Mouse (Mus musculus): ENCODE measurements around the gene Themis.

Themis gene

DNA sequence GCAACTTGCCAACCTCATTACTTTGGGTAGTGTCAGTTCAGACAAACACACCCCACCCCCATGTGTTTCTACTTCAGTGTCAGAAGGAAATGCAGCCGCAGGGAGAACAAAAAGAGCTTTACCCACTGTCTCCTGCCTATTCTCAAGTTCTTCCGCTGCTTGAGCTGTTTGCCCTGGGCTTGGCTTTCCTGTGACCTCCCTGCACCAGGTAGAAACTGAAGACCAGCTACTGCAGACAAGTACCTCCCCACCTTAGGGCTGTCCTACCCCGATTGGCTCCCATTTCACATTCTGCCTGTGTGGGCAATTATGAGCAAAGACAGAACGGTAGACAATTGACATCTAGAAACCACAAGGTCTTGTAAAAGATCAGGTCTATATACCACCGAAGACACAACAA lies at the start of gene Themis:
Themis (plus strand) TSS at position 100 of the 400 bp plus-strand sequence.
- no peak for DNase-seq (ENCODE audit: low spot score)

DNA sequence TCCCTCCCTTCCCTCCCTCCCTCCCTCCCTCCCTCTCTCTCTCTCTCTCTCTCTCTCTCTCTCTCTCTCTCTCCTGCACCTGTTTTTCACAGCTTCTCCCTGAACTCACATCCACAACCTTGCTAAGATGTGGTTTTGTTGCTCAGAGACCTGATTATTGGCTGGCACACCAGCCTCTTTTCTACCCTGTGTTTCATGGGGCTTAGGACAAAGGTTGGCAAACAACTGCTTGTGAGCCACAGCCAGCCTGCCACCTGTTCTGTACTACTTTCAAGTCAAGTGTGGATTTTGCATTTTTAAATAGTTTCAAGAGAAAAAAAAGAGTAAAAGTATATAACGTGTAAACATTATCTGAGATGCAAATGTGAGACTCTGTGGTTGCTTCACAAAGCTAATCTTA lies 48.7 kb upstream of the Themis start:
- DNase-seq (ENCODE audit: low spot score) = no peak

- DNase-seq (ENCODE audit: low spot score) = no peak
These were observed 32.1 kb upstream of the Themis start for GRCm38 (mm10) chr10:28636096-28636495.

GRCm38 (mm10) chr10:28641887-28642286 lies 26.3 kb upstream of the Themis start:
- no peak for DNase-seq (ENCODE audit: low spot score)

- DNase-seq (ENCODE audit: low spot score) = no peak
These were observed 20.3 kb upstream of the Themis start for GRCm38 (mm10) chr10:28647855-28648254.

GRCm38 (mm10) chr10:28649109-28649899 lies 18.9 kb upstream of the Themis start:
- no peak for DNase-seq (ENCODE audit: low spot score)

DNA sequence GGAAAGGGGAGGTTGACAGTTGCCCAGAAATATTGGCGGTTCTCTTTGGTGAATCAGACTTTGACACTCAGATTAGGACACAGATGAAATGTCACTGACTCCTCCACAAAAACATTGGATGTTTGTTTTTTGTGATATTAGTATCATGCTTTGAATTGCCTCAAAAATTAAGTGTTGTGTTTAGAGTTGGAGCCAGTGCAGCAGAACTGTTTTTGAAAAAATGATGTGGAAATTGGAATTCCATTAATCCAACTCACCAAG lies 18.3 kb upstream of the Themis start:
- DNase-seq (ENCODE audit: low spot score) = no peak

- no peak for DNase-seq (ENCODE audit: low spot score)
These were observed 16.2 kb upstream of the Themis start for GRCm38 (mm10) chr10:28651910-28652309.

DNA sequence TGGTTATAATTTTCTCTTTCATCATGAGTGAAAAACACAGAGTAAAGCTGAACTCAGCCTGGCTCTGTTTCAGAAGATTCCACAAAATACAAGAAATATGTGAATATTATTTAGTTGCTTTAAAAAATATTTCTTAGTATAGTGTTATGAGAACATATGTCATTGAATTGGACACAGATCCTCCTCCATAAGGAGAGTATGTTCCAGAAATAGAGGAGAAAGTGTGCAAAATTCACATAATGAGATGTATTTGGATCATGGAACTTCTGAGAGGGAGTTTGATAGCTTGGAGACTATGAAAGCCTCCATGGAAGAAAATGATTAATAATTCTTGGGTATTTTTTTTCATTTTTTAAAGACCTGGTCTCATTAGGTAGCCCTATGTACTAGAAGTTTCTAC lies 13.4 kb upstream of the Themis start:
- no peak for DNase-seq (ENCODE audit: low spot score)

- no peak for DNase-seq (ENCODE audit: low spot score)
These were observed 3.0 kb upstream of the Themis start for GRCm38 (mm10) chr10:28665141-28665540.

DNA sequence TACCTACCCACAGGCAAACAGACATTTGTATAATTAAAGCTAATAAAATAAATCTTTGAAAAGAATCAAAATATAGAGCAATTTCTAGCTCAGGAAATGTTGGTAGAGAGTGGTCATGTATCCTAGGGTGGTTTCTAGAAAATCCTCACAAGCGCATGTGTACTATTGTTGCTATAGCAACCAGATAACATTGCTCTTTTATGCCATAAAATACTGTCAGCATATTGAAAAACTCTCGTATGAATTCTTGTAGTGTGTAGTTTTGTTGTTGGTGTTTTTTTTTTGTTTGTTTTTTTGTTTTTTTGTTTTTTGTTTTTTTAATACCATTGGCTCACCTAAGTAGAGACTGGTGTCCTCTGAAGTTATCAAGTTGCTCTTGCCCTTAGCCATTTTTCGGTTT lies 5.8 kb downstream of the Themis start:
- DNase-seq (ENCODE audit: low spot score) = no peak

DNA sequence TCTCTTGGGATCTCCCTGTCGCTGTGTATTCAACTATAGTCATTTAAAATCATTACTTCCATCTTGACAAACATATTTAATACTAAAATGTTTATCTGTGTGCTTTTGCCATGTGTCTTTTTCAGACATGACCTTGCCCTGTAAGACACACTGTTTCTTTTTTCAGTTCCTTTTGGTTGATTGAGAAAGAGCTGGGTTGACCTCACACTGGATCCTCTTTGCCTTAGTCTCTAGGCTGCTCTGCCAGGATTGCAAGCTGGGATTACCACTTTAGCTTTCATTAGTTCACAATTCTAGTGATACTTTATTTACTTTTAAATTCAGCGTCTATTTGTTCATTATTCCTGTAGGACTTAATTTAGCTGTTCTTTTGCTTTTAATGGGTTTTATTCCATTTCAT lies 7.2 kb downstream of the Themis start:
- no peak for DNase-seq (ENCODE audit: low spot score)

DNA sequence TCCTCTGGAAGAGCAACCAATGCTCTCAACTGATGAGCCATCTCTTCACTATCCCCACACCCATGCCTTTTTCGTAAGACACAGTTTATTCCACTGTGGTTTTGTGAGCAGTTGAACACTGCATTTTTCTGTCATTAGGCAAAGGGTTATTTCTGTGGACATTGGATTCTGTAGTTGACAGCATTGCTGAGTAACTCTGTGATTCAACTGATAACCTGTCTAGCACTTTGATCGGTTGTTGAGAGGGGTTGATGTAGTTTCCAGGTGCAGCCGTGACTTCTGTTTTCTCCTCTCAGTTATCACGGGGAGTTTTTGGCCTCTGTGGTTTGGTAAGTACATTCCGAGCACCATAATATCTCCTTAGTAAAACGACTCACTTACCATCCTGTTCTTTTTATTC lies 26.8 kb downstream of the Themis start:
- no peak for DNase-seq (ENCODE audit: low spot score)

- DNase-seq (ENCODE audit: low spot score) = no peak
These were observed 27.9 kb downstream of the Themis start for GRCm38 (mm10) chr10:28696032-28696431.

- no peak for DNase-seq (ENCODE audit: low spot score)
These were observed 30.0 kb downstream of the Themis start for GRCm38 (mm10) chr10:28698175-28698574.

- DNase-seq (ENCODE audit: low spot score) = no peak
These were observed 53.7 kb downstream of the Themis start for GRCm38 (mm10) chr10:28721828-28722227.

GRCm38 (mm10) chr10:28723266-28723665 lies 55.1 kb downstream of the Themis start:
- DNase-seq (ENCODE audit: low spot score) = no peak

DNA sequence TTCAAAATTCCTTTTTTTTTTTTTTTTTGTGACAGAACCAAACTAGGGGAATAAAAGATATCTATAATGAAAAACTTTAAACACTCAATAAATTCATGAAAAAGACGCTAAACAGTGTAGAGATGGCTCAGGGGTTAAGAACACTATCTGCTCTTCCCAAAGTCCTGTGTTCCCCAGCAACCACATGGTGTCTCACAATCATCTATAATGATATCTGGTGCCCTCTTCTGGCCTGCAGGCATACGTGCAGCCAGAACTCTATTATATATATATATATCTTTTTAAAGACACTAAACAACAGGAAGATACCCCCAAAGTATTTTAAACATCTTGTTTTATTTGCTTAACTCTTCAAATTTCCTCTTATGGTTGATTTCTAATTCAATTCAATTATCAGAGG lies 62.0 kb downstream of the Themis start:
- no peak for DNase-seq (ENCODE audit: low spot score)

DNA sequence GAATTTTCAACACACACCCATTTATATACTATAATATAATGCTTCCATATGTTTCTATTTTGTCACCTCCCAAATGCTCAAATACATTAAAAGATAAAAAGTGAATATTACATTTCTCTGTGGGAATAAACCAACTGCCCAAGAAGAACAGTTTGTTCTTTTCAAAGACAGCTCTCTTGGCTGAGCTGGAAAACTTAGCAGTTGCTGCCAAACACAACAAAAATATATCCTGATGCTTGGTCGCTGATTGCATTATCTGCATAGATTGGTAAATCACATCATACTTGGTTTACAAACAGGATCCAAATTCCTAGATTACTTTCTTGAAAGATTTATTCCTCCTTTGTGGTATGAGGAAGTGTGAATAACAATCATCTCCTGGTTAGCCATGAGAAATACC lies 69.8 kb downstream of the Themis start:
- no peak for DNase-seq (ENCODE audit: low spot score)

- DNase-seq (ENCODE audit: low spot score) = no peak
These were observed 78.3 kb downstream of the Themis start for GRCm38 (mm10) chr10:28746426-28746825.

DNA sequence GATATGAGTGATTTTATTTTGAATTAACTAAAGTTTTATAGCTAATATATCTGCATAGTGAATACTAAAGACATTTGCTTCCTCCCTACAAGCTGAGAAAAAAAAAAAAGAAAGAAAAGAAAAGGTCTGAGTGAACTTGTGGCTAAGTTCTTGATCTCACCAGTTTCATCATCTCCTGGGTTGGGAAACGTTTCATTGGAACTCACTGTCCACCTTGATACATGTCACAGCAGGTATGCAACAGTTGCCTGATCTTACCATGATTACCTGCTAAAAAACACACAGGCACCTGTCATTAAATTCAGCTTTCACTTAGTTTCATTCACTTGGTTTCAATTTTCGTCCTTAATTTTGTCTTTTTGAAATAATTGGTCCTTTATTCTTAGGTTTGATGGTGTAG lies 85.2 kb downstream of the Themis start:
- no peak for DNase-seq (ENCODE audit: low spot score)

DNA sequence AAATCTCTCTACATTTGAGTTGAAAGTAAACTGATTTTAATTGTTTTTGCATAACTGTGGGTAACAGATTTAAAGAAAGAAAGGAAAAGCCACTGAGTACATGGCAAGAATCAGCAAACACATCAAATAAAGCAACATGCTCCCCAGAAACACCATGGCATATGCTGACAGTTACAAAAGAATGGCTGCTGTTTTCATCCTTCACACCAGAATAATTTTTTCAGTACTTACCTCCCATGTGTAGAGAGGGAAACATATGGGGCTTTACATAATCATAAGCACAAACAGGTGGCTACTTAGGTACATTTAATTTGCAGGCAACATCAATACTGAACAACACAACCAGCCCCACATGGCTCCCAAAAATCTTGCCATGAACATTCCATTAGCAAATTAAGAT lies 86.8 kb downstream of the Themis start:
- DNase-seq (ENCODE audit: low spot score) = no peak

DNA sequence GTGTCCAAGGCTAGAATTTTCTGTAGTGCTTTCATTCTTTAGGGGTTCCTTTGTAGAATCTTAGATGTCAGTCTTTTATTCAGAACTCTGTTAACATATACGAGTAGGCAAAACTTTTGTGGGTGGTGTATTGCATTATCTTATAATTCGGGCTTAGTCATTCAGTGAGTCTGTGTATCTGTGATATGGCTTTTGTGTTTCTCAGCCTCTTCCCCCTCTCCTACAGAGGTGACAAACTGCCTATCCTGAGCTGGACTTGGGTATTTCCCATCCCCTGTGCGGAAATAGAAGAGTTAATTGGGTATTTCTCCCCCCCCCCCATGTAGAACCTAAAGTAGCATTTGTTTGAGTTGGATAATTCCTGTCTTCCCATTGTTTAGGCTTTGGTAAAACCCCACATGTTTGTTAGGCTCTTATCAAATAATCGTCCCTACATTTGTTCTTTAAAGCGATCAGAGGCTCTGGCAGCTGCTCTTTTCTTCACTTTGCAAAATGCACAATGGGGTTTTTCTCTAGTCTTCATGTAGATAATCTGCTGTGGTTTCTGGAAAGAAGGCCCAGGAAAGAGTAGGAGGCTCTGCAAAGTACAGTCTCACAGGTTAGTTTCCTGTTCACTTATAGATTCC lies 108.7 kb downstream of the Themis start:
- DNase-seq (ENCODE audit: low spot score) = no peak

DNA sequence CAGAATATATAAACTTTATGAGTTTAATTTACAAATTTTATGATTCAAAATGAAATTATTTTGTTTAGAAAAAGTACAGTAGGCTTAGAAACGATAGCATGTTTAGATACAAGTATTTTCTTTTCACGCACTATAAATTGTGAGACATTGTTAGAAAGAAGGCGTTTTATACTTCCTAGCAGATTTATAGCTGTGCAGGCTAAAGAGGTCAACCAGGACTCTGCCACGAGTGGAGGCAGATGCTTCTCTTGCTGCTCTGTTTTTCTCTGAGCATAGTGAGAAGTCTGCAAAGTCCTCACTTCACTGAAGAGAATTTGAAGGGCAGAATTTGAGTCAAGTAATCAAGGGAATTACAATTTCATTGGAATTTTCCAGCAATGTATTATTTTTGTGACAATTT lies 131.3 kb downstream of the Themis start:
- no peak for DNase-seq (ENCODE audit: low spot score)
